Mouse (Mus musculus) limb, embryonic 15.5 days (tissue): ENCODE measurements around the gene Numbl. TPM values are rescaled to one million over a fixed set of nuclear protein-coding genes. Genes with fewer than 3 reads are reported as not detected.
A peak's percentile ranks its signal among the peaks of the same experiment; 100 is the strongest.

ENCODE experiments used
- ATAC-seq: fragments of 200-750 bp; cut with Nextera tagmentation; 2 replicates; pipeline ENCODE4 v1.8.0; 2017; ENCODE audit warnings: low read depth, moderate TSS enrichment; ENCODE audit not compliant: insufficient number of reproducible peaks, low FRiP score, low TSS enrichment
- H3K27ac ChIP-seq: fragments of 300-500 bp; sonication (generic); 2 replicates; pipeline ENCODE4 v1.5.1; 2015; ENCODE audit warnings: moderate library complexity, mild to moderate bottlenecking, inconsistent platforms
- H3K27me3 ChIP-seq: fragments of 300-500 bp; sonication (generic); 2 replicates; pipeline ENCODE4 v1.6.1; 2015; ENCODE audit warnings: inconsistent platforms
- H3K36me3 ChIP-seq: fragments of 300-500 bp; sonication (generic); 2 replicates; pipeline ENCODE4 v1.6.1; 2015; ENCODE audit warnings: inconsistent platforms
- H3K4me1 ChIP-seq: fragments of 300-500 bp; sonication (generic); 2 replicates; pipeline ENCODE4 v1.6.1; 2015; ENCODE audit warnings: inconsistent platforms
- H3K4me2 ChIP-seq: fragments of 300-500 bp; sonication (generic); 2 replicates; pipeline ENCODE4 v1.6.1; 2015; ENCODE audit warnings: mild to moderate bottlenecking, inconsistent platforms
- H3K4me3 ChIP-seq: fragments of 300-500 bp; sonication (generic); 2 replicates; pipeline ENCODE4 v1.5.1; 2015; ENCODE audit warnings: mild to moderate bottlenecking, inconsistent platforms
- H3K9ac ChIP-seq: fragments of 300-500 bp; sonication (generic); 2 replicates; pipeline ENCODE4 v1.6.1; 2015; ENCODE audit warnings: inconsistent platforms
- H3K9me3 ChIP-seq: fragments of 300-500 bp; sonication (generic); 2 replicates; pipeline ENCODE4 v1.6.1; 2016; ENCODE audit warnings: inconsistent platforms
- WGBS: fragments of 180-500 bp; shearing (Covaris S2); methylation state at CpG from one replicate; pipeline ENCODE4 v1.1.7; 2015; 5-methylcytosine and 5-hydroxymethylcytosine counted together
- polyA plus RNA-seq: library from polyadenylated mRNA; unstranded; fragments of >200 nt; fragmentation: Nextera tagmentation; extraction: Ambion mirVana; gene quantifications from 2 replicates; pipeline ENCODE4 v1.2.1, GENCODE M21; 2015

Gene Numbl
- polyA plus RNA-seq, 1 experiment from 2014 or later: 41.7 TPM

GRCm38 (mm10) chr7:27328648-27329047 is 70.4 kb downstream of the Numbl start:
- H3K9me3 ChIP-seq: no peaks in the 10 kb centered on the region
- H3K27me3 ChIP-seq: peaks cover 76% of the 10 kb centered on the region
- peaks cover 64% of the 10 kb centered on the region for H3K4me1 ChIP-seq
- no peak overlapping the region for H3K9ac ChIP-seq
- H3K36me3 ChIP-seq: peaks cover 12% of the 10 kb centered on the region
- H3K4me2 ChIP-seq: no peak overlapping the region
- no peak overlapping the region for H3K27ac ChIP-seq
- WGBS: 34% methylated on average over 16 of the region's 16 CpGs
- no peak for ATAC-seq
- no peak overlapping the region for H3K4me3 ChIP-seq

- H3K4me1 ChIP-seq: peaks cover 72% of the 10 kb centered on the region
- no peak overlapping the region for H3K27ac ChIP-seq
- peak overlapping the region; percentile 44 for H3K4me2 ChIP-seq
- 4% methylated on average over 45 of the region's 45 CpGs for WGBS
- peaks cover 79% of the 10 kb centered on the region for H3K27me3 ChIP-seq
- H3K4me3 ChIP-seq: peak overlapping the region; percentile 29
- H3K36me3 ChIP-seq: peaks cover 7% of the 10 kb centered on the region; the same call in 1 of the 2 replicates
- ATAC-seq: no peak
- no peak overlapping the region; the same call in 1 of the 2 replicates for H3K9ac ChIP-seq
- no peaks in the 10 kb centered on the region for H3K9me3 ChIP-seq
These were observed 71.2 kb downstream of the Numbl start for GRCm38 (mm10) chr7:27329326-27329947.

GRCm38 (mm10) chr7:27329981-27330380 is 71.7 kb downstream of the Numbl start:
- H3K4me2 ChIP-seq: no peak overlapping the region
- no peak overlapping the region for H3K9ac ChIP-seq
- no peak overlapping the region for H3K27ac ChIP-seq
- ATAC-seq: no peak
- peaks cover 79% of the 10 kb centered on the region for H3K27me3 ChIP-seq
- WGBS: 28% methylated on average over 17 of the region's 17 CpGs
- peak overlapping the region; percentile 62; the same call in 1 of the 2 replicates for H3K4me3 ChIP-seq
- H3K4me1 ChIP-seq: peaks cover 78% of the 10 kb centered on the region
- peaks cover 7% of the 10 kb centered on the region; the same call in 1 of the 2 replicates for H3K36me3 ChIP-seq
- H3K9me3 ChIP-seq: no peaks in the 10 kb centered on the region

- Histone ChIP-seq H3K27ac (peak overlapping the region; percentile 77), H3K36me3 (peaks cover 7% of the 10 kb centered on the region; the same call in 1 of the 2 replicates), H3K9ac (peak overlapping the region; percentile 31; the same call in 1 of the 2 replicates), H3K4me3 (peak overlapping the region; percentile 62), H3K27me3 (peaks cover 78% of the 10 kb centered on the region), H3K4me2 (peak overlapping the region; percentile 98), H3K9me3 (no peaks in the 10 kb centered on the region), H3K4me1 (peaks cover 81% of the 10 kb centered on the region)
- WGBS: under 1% methylated on average over 39 of the region's 39 CpGs
- ATAC-seq: peak; percentile 46; the same call in 1 of the 2 replicates
These were observed 72.7 kb downstream of the Numbl start for GRCm38 (mm10) chr7:27330709-27331540.

- ATAC-seq: no peak
- Histone ChIP-seq H3K36me3 (peaks cover 7% of the 10 kb centered on the region; the same call in 1 of the 2 replicates), H3K4me2 (peak overlapping the region; percentile 98), H3K4me3 (peak overlapping the region; percentile 62), H3K27ac (peak overlapping the region; percentile 77), H3K27me3 (peaks cover 72% of the 10 kb centered on the region), H3K9me3 (no peaks in the 10 kb centered on the region), H3K4me1 (peaks cover 80% of the 10 kb centered on the region), H3K9ac (peak overlapping the region; percentile 31; the same call in 1 of the 2 replicates)
- 1% methylated on average over 8 of the region's 8 CpGs for WGBS
These were observed 73.3 kb downstream of the Numbl start for GRCm38 (mm10) chr7:27331541-27331851.

Other genes with a start within 250 kb of the Numbl start
- not detected in 2 replicates for gene Cyp2a12, start 229.4 kb upstream of the Numbl start, polyA plus RNA-seq
- 0.42 and 0.45 TPM in 2 replicates for gene Cyp2f2, start 138.5 kb upstream of the Numbl start, polyA plus RNA-seq
- 0.09 TPM in 1 of 2 replicates, not detected in the other for gene Cyp2t4, start 104.7 kb upstream of the Numbl start, polyA plus RNA-seq
- 74.5 and 78.3 TPM in 2 replicates for gene Egln2, start 91.6 kb upstream of the Numbl start, polyA plus RNA-seq
- gene Rab4b, start 79.5 kb upstream of the Numbl start, polyA plus RNA-seq: 70.5 and 73.3 TPM in 2 replicates
- gene Gm21983, start 77.3 kb upstream of the Numbl start, polyA plus RNA-seq: 0.90 and 1.2 TPM in 2 replicates
- gene Mia, start 77.3 kb upstream of the Numbl start, polyA plus RNA-seq: 127 and 146 TPM in 2 replicates
- gene BC024978, start 62.7 kb upstream of the Numbl start, polyA plus RNA-seq: 3.4 and 3.7 TPM in 2 replicates
- gene Snrpa, start 62.2 kb upstream of the Numbl start, polyA plus RNA-seq: 215 and 227 TPM in 2 replicates
- gene Itpkc, start 29.8 kb upstream of the Numbl start, polyA plus RNA-seq: 11.6 and 12.1 TPM in 2 replicates
- gene Coq8b, start 25.4 kb upstream of the Numbl start, polyA plus RNA-seq: 21.0 and 22.3 TPM in 2 replicates
- 66.0 and 74.2 TPM in 2 replicates for gene Ltbp4, start 79.3 kb downstream of the Numbl start, polyA plus RNA-seq
- 33.6 and 36.4 TPM in 2 replicates for gene Shkbp1, start 97.6 kb downstream of the Numbl start, polyA plus RNA-seq
- gene Gm20479, start 99.0 kb downstream of the Numbl start, polyA plus RNA-seq: 0.31 and 0.67 TPM in 2 replicates
- 0.14 and 0.23 TPM in 2 replicates for gene Sptbn4, start 189.3 kb downstream of the Numbl start, polyA plus RNA-seq
- 57.5 and 59.8 TPM in 2 replicates for gene Blvrb, start 189.5 kb downstream of the Numbl start, polyA plus RNA-seq
- gene Sertad3, start 215.3 kb downstream of the Numbl start, polyA plus RNA-seq: 38.2 and 38.3 TPM in 2 replicates
- gene Sertad1, start 228.5 kb downstream of the Numbl start, polyA plus RNA-seq: 44.6 and 47.0 TPM in 2 replicates
- gene Prx, start 240.9 kb downstream of the Numbl start, polyA plus RNA-seq: 5.2 and 6.5 TPM in 2 replicates